Mouse (Mus musculus): Measurements from ENCODE around the gene Stk10.

Stk10 gene

GRCm38 (mm10) chr11:32524122-32524920 lies 8.8 kb upstream of the Stk10 start:
- DNase-seq (ENCODE audit: low spot score), result no peak

- no peak for DNase-seq (ENCODE audit: low spot score)
Observed at GRCm38 (mm10) chr11:32527006-32527405, 6.1 kb upstream of the Stk10 start.

GRCm38 (mm10) chr11:32530151-32530550 lies 3.0 kb upstream of the Stk10 start:
- no peak for DNase-seq (ENCODE audit: low spot score)

GRCm38 (mm10) chr11:32531871-32532764 lies 987 bp upstream of the Stk10 start, which contains the start of gene Efcab9:
Gene Efcab9, minus strand, starts transcription at chr11:32532081.
- DNase-seq (ENCODE audit: low spot score), result no peak

GRCm38 (mm10) chr11:32533482-32534261 lies 567 bp downstream of the Stk10 start:
- DNase-seq (ENCODE audit: low spot score), result peak; percentile 52

- no peak for DNase-seq (ENCODE audit: low spot score)
Observed at GRCm38 (mm10) chr11:32534453-32535075, 1.5 kb downstream of the Stk10 start.

GRCm38 (mm10) chr11:32535646-32536045 lies 2.5 kb downstream of the Stk10 start:
- no peak for DNase-seq (ENCODE audit: low spot score)

GRCm38 (mm10) chr11:32536954-32537353 lies 3.8 kb downstream of the Stk10 start:
- no peak for DNase-seq (ENCODE audit: low spot score)

GRCm38 (mm10) chr11:32538435-32538834 lies 5.3 kb downstream of the Stk10 start:
- DNase-seq (ENCODE audit: low spot score), result no peak

GRCm38 (mm10) chr11:32538846-32539245 lies 5.7 kb downstream of the Stk10 start:
- DNase-seq (ENCODE audit: low spot score), result no peak

GRCm38 (mm10) chr11:32539717-32540116 lies 6.6 kb downstream of the Stk10 start:
- no peak for DNase-seq (ENCODE audit: low spot score)

GRCm38 (mm10) chr11:32540463-32540862 lies 7.4 kb downstream of the Stk10 start:
- DNase-seq (ENCODE audit: low spot score), result no peak

GRCm38 (mm10) chr11:32542181-32542580 lies 9.1 kb downstream of the Stk10 start:
- DNase-seq (ENCODE audit: low spot score), result no peak

- DNase-seq (ENCODE audit: low spot score), result no peak
Observed at GRCm38 (mm10) chr11:32542687-32543411, 9.7 kb downstream of the Stk10 start.

- DNase-seq (ENCODE audit: low spot score), result no peak
Observed at GRCm38 (mm10) chr11:32544041-32544440, 10.9 kb downstream of the Stk10 start.

GRCm38 (mm10) chr11:32544497-32544896 lies 11.4 kb downstream of the Stk10 start:
- DNase-seq (ENCODE audit: low spot score), result no peak

GRCm38 (mm10) chr11:32545605-32546004 lies 12.5 kb downstream of the Stk10 start:
- no peak for DNase-seq (ENCODE audit: low spot score)

GRCm38 (mm10) chr11:32546483-32546882 lies 13.4 kb downstream of the Stk10 start:
- no peak for DNase-seq (ENCODE audit: low spot score)

- no peak for DNase-seq (ENCODE audit: low spot score)
Observed at GRCm38 (mm10) chr11:32547391-32547947, 14.4 kb downstream of the Stk10 start.

- DNase-seq (ENCODE audit: low spot score), result no peak
Observed at GRCm38 (mm10) chr11:32548240-32548639, 15.1 kb downstream of the Stk10 start.

GRCm38 (mm10) chr11:32549236-32549635 lies 16.1 kb downstream of the Stk10 start:
- DNase-seq (ENCODE audit: low spot score), result no peak

Data from urinary bladder, postnatal 14 days (tissue).